Mouse (Mus musculus) cortical plate, adult 2 months (tissue): ENCODE measurements around the gene Sarnp. TPM values are rescaled to one million over a fixed set of nuclear protein-coding genes. Genes with fewer than 3 reads are reported as not detected.

Experiments used
- H3K27ac ChIP-seq: fragments of 200-500 bp; 2 replicates; pipeline ENCODE4 v1.5.1; 2012; ENCODE audit warnings: low read length, control low read depth, inconsistent platforms; ENCODE audit not compliant: insufficient read depth
- H3K4me1 ChIP-seq: fragments of 200-500 bp; 2 replicates; pipeline ENCODE4 v1.6.1; 2011; ENCODE audit warnings: low read length; ENCODE audit not compliant: control insufficient read depth, insufficient read depth
- H3K4me3 ChIP-seq: fragments of 200-500 bp; 2 replicates; pipeline ENCODE4 v1.5.1; 2011; ENCODE audit warnings: mild to moderate bottlenecking, low read length, control low read depth; ENCODE audit not compliant: insufficient read depth
- CTCF ChIP-seq: fragments of 200-500 bp; IDR thresholded peaks from 2 replicates; pipeline ENCODE4 v1.5.1; 2011; ENCODE audit warnings: mild to moderate bottlenecking, control low read depth, low read length; ENCODE audit not compliant: insufficient read depth; ENCODE audit errors: extremely low read depth
- POLR2A ChIP-seq: fragments of 200-500 bp; IDR thresholded peaks from 2 replicates; pipeline ENCODE4 v1.6.1; 2011; ENCODE audit warnings: mild to moderate bottlenecking, low read length, control low read depth; ENCODE audit not compliant: insufficient read depth; ENCODE audit errors: extremely low read depth
- polyA plus RNA-seq: library from polyadenylated mRNA; depleted of rRNA; stranded (reverse); fragments of >200 nt; gene quantifications from 2 replicates; pipeline ENCODE4 v1.2.3, GENCODE M21; 2012

The Sarnp gene
- polyA plus RNA-seq, 1 experiment: 50.1 TPM

GRCm38 (mm10) chr10:128794391-128794790, 22.7 kb upstream of the Sarnp start:
- TF ChIP-seq CTCF (no peak), POLR2A (no peak)
- no peak overlapping the region for H3K4me3 ChIP-seq
- H3K27ac ChIP-seq: no peak overlapping the region
- no peaks in the 10 kb centered on the region; the same call in 1 of the 2 replicates for H3K4me1 ChIP-seq

DNA sequence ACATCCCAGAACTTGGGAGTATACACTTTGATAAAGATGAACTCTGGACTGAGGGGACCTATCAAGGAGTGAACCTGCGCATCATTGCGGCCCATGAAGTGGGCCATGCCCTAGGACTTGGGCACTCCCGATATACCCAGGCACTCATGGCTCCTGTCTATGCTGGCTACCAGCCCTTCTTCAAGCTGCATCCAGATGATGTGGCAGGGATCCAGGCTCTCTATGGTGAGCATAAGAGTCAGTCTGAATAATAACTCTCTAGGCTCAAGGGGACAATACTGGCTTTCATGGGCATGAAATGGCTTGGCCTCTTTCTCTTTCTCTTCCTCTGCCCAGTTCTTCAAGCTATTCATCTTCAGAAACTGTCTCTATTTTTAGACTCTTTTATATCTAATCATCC, 21.6 kb upstream of the Sarnp start:
- TF ChIP-seq CTCF: no peak
- TF ChIP-seq POLR2A: no peak
- Histone ChIP-seq H3K27ac (no peak overlapping the region), H3K4me1 (no peaks in the 10 kb centered on the region; the same call in 1 of the 2 replicates), H3K4me3 (no peak overlapping the region)

- Histone ChIP-seq H3K4me1 (no peaks in the 10 kb centered on the region; the same call in 1 of the 2 replicates), H3K27ac (no peak overlapping the region), H3K4me3 (no peak overlapping the region)
- TF ChIP-seq CTCF: no peak
- TF ChIP-seq POLR2A: no peak
These were observed 18.5 kb upstream of the Sarnp start for GRCm38 (mm10) chr10:128798676-128799075.

GRCm38 (mm10) chr10:128801981-128802495, 15.1 kb upstream of the Sarnp start:
- TF ChIP-seq CTCF (no peak), POLR2A (no peak)
- Histone ChIP-seq H3K27ac (no peak overlapping the region), H3K4me3 (no peak overlapping the region), H3K4me1 (peaks cover 7% of the 10 kb centered on the region)

- H3K4me3 ChIP-seq: no peak overlapping the region; the same call in 1 of the 2 replicates
- H3K4me1 ChIP-seq: peaks cover 9% of the 10 kb centered on the region
- TF ChIP-seq CTCF: no peak
- no peak for TF ChIP-seq POLR2A
- H3K27ac ChIP-seq: no peak overlapping the region
These were observed 14.2 kb upstream of the Sarnp start for GRCm38 (mm10) chr10:128802956-128803355.

GRCm38 (mm10) chr10:128803361-128803760, 13.8 kb upstream of the Sarnp start:
- H3K4me1 ChIP-seq: peaks cover 9% of the 10 kb centered on the region
- H3K27ac ChIP-seq: no peak overlapping the region
- no peak for TF ChIP-seq CTCF
- no peak for TF ChIP-seq POLR2A
- H3K4me3 ChIP-seq: peak overlapping the region; percentile 94

DNA sequence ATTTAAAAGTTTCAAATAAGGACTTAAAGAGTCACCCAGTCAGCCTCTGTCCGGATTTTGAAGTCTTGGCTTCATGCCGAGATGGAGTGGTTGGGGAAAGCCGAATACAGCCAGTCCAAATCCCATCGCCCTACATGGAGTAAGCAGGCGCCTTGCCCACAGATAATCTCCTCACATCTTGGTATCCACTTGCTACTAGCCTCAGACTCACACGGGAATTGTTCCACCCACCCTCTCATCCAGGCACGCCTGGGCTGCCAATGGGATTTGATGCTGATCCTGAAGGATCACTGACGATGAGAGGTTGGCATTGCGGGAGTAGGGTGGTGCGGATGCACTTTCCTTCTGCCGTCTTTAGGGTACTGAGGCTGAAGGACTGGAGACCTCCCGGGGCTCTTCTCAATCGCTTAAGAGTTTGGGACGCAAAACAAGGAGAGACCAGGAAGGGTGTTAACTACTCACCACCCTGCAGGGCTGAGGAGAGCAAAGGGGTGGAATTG, 13.3 kb upstream of the Sarnp start, which contains the start of gene Dnajc14:
TSS of gene Dnajc14 (plus strand) at position 292 of the 500 bp plus-strand sequence.
- Histone ChIP-seq H3K4me3 (peak within 1 kb of the TSS; percentile 94), H3K4me1 (peaks cover 13% of the 10 kb centered on the region), H3K27ac (peak within 1 kb of the TSS; percentile 98)
- TF ChIP-seq POLR2A: peak; percentile 77
- TF ChIP-seq CTCF: no peak

GRCm38 (mm10) chr10:128804271-128805091, 12.7 kb upstream of the Sarnp start, which contains the start of gene Tmem198b:
Gene Tmem198b (minus strand): TSS chr10:128804370.
- Histone ChIP-seq H3K4me3 (peak within 1 kb of the TSS; percentile 94), H3K27ac (peak within 1 kb of the TSS; percentile 98), H3K4me1 (peaks cover 13% of the 10 kb centered on the region)
- TF ChIP-seq CTCF (no peak), POLR2A (peak; percentile 26)

GRCm38 (mm10) chr10:128805092-128806000, 11.8 kb upstream of the Sarnp start:
- peak overlapping the region; percentile 98 for H3K27ac ChIP-seq
- peaks cover 13% of the 10 kb centered on the region for H3K4me1 ChIP-seq
- TF ChIP-seq POLR2A (peak; percentile 81; the same call in 1 of the 2 replicates), CTCF (no peak)
- peak overlapping the region; percentile 94 for H3K4me3 ChIP-seq
